Mouse (Mus musculus) thymus, adult 2 months (tissue): ENCODE measurements around the gene Rere. TPM values are rescaled to one million over a fixed set of nuclear protein-coding genes. Genes with fewer than 3 reads are reported as not detected.

Experiments
- DNase-seq: peaks from one replicate; pipeline ENCODE4 v3.0.0; 2021
- H3K27ac ChIP-seq: fragments of 200-500 bp; 2 replicates; pipeline ENCODE4 v1.5.1; 2012; ENCODE audit warnings: low read length, control low read depth; ENCODE audit not compliant: control insufficient read depth, insufficient read depth
- H3K27me3 ChIP-seq: fragments of 200-500 bp; 2 replicates; pipeline ENCODE4 v1.6.1; 2012; ENCODE audit warnings: mild to moderate bottlenecking, low read length, moderate library complexity, mixed read lengths; ENCODE audit not compliant: control insufficient read depth, insufficient read depth
- H3K36me3 ChIP-seq: fragments of 200-500 bp; 2 replicates; pipeline ENCODE4 v1.6.1; 2012; ENCODE audit warnings: mild to moderate bottlenecking, low read length, moderate library complexity; ENCODE audit not compliant: control insufficient read depth, insufficient read depth
- H3K4me1 ChIP-seq: fragments of 200-500 bp; replicated peaks from 2 replicates; pipeline ENCODE4 v1.6.1; 2012; ENCODE audit warnings: low read length; ENCODE audit not compliant: control insufficient read depth, insufficient read depth
- H3K4me3 ChIP-seq: fragments of 200-500 bp; 2 replicates; pipeline ENCODE4 v1.5.1; 2012; ENCODE audit warnings: mild to moderate bottlenecking, low read length, control low read depth, moderate library complexity; ENCODE audit not compliant: control insufficient read depth, insufficient read depth
- CTCF ChIP-seq: fragments of 200-500 bp; IDR thresholded peaks from 2 replicates; pipeline ENCODE4 v1.5.1; 2012; ENCODE audit warnings: mild to moderate bottlenecking, control low read depth, low read length, moderate library complexity, borderline replicate concordance; ENCODE audit not compliant: control insufficient read depth, poor library complexity, insufficient read depth; ENCODE audit errors: extremely low read depth
- POLR2A ChIP-seq: fragments of 200-500 bp; IDR thresholded peaks from 2 replicates; pipeline ENCODE4 v1.6.1; 2012; ENCODE audit warnings: mild to moderate bottlenecking, low read length, control low read depth, moderate library complexity; ENCODE audit not compliant: control insufficient read depth, poor library complexity, insufficient read depth; ENCODE audit errors: extremely low read depth
- WGBS: fragments of 180-500 bp; shearing (Covaris S2); methylation state at CpG from one replicate; pipeline ENCODE4 v1.1.7; 2018; 5-methylcytosine and 5-hydroxymethylcytosine counted together
- polyA plus RNA-seq: library from polyadenylated mRNA; depleted of rRNA; stranded (reverse); fragments of >200 nt; gene quantifications from 2 replicates; pipeline ENCODE4 v1.2.3, GENCODE M21; 2012

Gene Rere
- polyA plus RNA-seq, 1 experiment: 52.5 TPM

DNA sequence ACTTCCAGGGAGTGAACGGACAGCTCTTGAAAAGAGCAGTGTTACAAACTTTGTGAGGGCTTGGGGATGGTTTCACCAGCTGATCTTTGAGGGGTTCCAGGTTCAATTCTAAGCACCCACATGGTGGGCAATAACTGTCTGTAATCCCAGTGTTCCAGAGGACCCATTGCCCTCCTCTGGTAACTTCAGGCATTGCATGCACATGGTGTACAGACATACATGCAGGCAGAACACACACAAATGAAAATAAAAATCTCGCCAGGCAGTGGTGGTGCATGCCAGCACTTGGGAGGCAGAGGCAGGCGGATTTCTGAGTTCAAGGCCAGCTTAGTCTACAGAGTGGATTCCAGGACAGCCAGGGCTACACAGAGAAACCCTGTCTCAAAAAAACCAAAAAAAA, 10.5 kb downstream of the Rere start:
- no peak for DNase-seq
- no peak for TF ChIP-seq CTCF
- TF ChIP-seq POLR2A: no peak

DNA sequence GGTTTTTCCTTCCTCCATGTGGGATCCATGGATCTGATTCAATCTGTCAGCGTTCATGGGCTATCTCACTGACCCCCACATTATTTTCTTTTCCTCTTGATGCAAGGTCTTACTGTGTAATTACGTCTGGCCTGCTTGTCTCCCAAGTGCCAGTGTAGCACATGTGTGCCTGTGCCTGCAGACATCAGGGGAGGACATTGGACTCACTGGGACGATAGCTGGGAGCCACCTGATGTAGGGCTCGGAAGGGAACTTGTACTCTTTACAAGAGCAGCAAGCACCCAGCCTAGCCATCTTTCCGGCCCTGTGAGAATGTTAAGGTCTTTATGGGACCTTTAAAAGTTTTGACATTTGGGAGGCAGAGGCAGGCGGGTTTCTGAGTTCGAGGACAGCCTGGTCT, 13.4 kb downstream of the Rere start:
- 95% methylated on average over 7 of the region's 7 CpGs for WGBS
- no peak for DNase-seq
- Histone ChIP-seq H3K36me3 (no peaks in the 10 kb centered on the region), H3K4me1 (no peaks in the 10 kb centered on the region), H3K27me3 (no peaks in the 10 kb centered on the region), H3K4me3 (no peak overlapping the region), H3K27ac (no peak overlapping the region)
- no peak for TF ChIP-seq CTCF
- TF ChIP-seq POLR2A: no peak

More for the DNA sequence above, 10.5 kb downstream of the Rere start:
- no peak overlapping the region for H3K27ac ChIP-seq
- H3K36me3 ChIP-seq: no peaks in the 10 kb centered on the region
- no peak overlapping the region for H3K4me3 ChIP-seq
- H3K4me1 ChIP-seq: no peaks in the 10 kb centered on the region
- 99% methylated on average over 3 of the region's 3 CpGs for WGBS
- H3K27me3 ChIP-seq: no peaks in the 10 kb centered on the region

GRCm38 (mm10) chr4:150295966-150296365, 14.5 kb downstream of the Rere start:
- 98% methylated on average over 7 of the region's 7 CpGs for WGBS
- no peak for TF ChIP-seq POLR2A
- TF ChIP-seq CTCF: no peak
- Histone ChIP-seq H3K36me3 (no peaks in the 10 kb centered on the region), H3K27me3 (no peaks in the 10 kb centered on the region), H3K27ac (no peak overlapping the region), H3K4me1 (no peaks in the 10 kb centered on the region), H3K4me3 (no peak overlapping the region)
- DNase-seq: no peak

DNA sequence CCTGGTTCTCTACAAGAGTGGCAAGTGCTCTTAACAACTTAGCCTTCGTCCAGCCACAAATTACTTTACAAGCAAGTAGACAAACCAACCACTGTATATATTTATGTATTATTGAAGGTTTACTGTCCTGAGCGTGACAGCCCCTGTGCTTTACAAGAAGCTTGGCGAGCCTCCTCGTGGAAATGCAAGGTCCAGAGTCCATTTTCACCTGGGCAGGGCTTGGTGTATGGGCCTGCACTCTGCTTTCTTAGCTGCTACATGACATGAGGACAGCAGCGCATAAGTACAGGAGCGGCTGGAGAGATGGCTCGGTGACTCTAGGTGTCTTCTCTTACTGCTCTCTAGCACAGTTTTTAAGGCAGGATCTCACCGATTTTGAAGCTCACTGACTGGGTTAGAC, 21.3 kb downstream of the Rere start:
- TF ChIP-seq POLR2A (no peak), CTCF (no peak)
- Histone ChIP-seq H3K4me3 (no peak overlapping the region), H3K27ac (no peak overlapping the region), H3K27me3 (no peaks in the 10 kb centered on the region), H3K36me3 (no peaks in the 10 kb centered on the region), H3K4me1 (peaks cover 2% of the 10 kb centered on the region; the same call in 1 of the 2 replicates)
- no peak for DNase-seq
- WGBS: 92% methylated on average over 8 of the region's 8 CpGs

- H3K27me3 ChIP-seq: no peaks in the 10 kb centered on the region
- WGBS: 93% methylated on average over 2 of the region's 2 CpGs
- TF ChIP-seq POLR2A (no peak), CTCF (no peak)
- H3K4me3 ChIP-seq: no peak overlapping the region
- no peak overlapping the region for H3K27ac ChIP-seq
- no peak for DNase-seq
- H3K36me3 ChIP-seq: no peaks in the 10 kb centered on the region
- peaks cover 2% of the 10 kb centered on the region; the same call in 1 of the 2 replicates for H3K4me1 ChIP-seq
Measured at GRCm38 (mm10) chr4:150306701-150307100, 25.3 kb downstream of the Rere start.

DNA sequence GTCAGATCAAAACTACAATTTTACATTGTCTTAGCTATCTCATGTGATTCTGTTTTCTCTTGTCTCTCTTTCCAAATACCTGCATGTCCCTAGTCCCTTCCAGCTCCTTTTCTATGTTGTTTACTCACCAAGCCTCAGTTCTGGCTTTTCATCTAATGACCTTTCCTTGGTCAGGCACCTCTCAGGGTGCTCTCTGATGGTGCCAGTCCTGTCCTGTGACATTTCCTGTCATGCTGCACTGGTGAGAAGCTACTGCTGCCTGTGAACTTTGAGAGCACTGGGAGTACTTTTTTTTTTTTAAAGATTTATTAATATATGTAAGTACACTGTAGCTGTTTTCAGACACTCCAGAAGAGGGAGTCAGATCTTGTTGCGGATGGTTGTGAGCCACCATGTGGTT, 25.8 kb downstream of the Rere start:
- Histone ChIP-seq H3K27ac (no peak overlapping the region), H3K4me3 (no peak overlapping the region), H3K27me3 (no peaks in the 10 kb centered on the region), H3K36me3 (no peaks in the 10 kb centered on the region), H3K4me1 (peaks cover 2% of the 10 kb centered on the region; the same call in 1 of the 2 replicates)
- WGBS: 100% methylated on average over 1 of the region's 1 CpGs
- no peak for TF ChIP-seq POLR2A
- TF ChIP-seq CTCF: no peak
- DNase-seq: no peak

DNA sequence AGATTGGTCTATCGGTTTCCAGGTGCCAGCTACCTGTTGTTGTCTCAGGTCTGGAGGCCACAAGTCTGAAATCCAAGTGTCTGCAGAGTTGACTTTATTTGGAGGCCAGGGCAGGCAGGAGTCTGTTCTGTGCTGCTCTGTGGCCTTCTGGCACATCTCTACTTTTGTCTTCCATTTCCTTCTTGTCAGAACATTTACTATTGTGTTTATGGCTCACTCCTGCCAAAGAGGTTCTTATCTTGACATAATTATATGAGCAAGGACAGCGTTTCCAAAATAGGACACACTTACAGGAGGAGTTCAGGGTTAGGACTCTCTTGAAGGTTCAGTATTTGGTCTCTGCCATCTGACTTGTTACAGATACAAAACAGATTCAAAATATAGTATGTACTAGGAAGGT, 30.0 kb downstream of the Rere start:
- 93% methylated on average over 2 of the region's 2 CpGs for WGBS
- Histone ChIP-seq H3K4me3 (no peak overlapping the region), H3K36me3 (no peaks in the 10 kb centered on the region), H3K27ac (no peak overlapping the region), H3K4me1 (0 out of 2 replicates have a peak, but pooled peaks cover 2% of the 10 kb centered on the region), H3K27me3 (no peaks in the 10 kb centered on the region)
- TF ChIP-seq CTCF (no peak), POLR2A (no peak)
- no peak for DNase-seq
